Mouse (Mus musculus): Measurements from ENCODE around the gene Rps6ka5. TPM values are rescaled to one million over a fixed set of nuclear protein-coding genes. Genes with fewer than 3 reads are reported as not detected.
A peak's percentile ranks its signal among the peaks of the same experiment; 100 is the strongest.

The Rps6ka5 gene
- polyA plus RNA-seq, 1 experiment from 2014 or later: 5.2 TPM

DNA sequence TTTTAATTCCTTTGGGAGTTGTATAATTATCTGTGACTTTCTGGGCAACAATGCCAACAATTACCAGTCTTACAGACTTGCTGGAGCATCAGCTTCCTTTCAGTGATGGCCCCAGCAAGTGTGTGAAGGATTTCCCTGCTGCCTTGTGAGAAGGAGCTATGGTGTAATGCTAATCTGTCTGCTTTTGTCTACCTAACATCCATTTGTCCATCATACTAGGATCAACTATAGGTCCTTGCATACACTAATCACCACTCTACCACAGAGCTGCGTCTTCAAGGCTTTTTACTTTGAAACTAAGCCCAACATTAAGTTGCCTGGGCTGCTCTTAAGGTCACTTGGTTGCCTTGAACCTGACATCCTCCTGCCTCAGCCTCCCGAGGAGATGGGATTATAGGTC lies 112.9 kb downstream of the Rps6ka5 start:
- Histone ChIP-seq H3K36me3 (ENCODE audit: control insufficient read depth, insufficient read depth, low read length) (no peaks in the 10 kb centered on the region), H3K9ac (ENCODE audit: low read length) (no peak overlapping the region), H3K27me3 (ENCODE audit: control insufficient read depth, insufficient read depth, low read length) (no peaks in the 10 kb centered on the region), H3K4me2 (ENCODE audit: low read depth, severe bottlenecking) (no peak overlapping the region), H3K27ac (replicated peaks; ENCODE audit: low read depth, low read length) (no peak overlapping the region), H3K9me3 (ENCODE audit: control insufficient read depth, low read length) (no peaks in the 10 kb centered on the region), H3K4me1 (ENCODE audit: control insufficient read depth, insufficient read depth, low read length) (no peaks in the 10 kb centered on the region), H3K4me3 (ENCODE audit: low read depth, low read length) (no peak overlapping the region)
- 73% methylated on average over 2 of the region's 2 CpGs for WGBS
- ATAC-seq (ENCODE audit: insufficient number of reproducible peaks, low FRiP score, low TSS enrichment, low read depth): no peak
- DNase-seq (ENCODE audit: low spot score): no peak

DNA sequence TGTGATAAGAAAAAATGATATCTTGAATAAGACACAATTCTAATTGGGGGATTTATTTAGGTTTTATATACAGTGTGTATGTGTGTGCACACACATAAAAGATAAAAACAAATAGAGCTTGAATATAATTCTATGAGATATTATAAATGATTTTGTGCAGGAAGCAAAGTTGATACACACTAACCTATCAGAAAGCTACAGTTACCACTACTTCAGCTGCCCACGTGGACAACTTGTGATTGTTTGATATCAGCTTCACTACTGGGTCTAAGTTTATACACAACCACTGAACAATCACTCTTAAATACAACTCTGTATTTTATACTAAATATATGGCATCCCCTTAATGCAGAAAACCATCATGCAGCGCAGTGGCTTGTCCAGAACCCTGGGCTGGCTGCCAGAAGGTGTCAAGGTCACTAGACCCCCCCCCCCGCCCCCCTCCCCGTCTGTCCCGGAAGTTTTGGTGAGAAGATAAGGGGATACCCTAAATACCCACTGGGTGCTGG lies 113.5 kb downstream of the Rps6ka5 start:
- H3K36me3 ChIP-seq (ENCODE audit: control insufficient read depth, insufficient read depth, low read length): no peaks in the 10 kb centered on the region
- no peak overlapping the region for H3K4me3 ChIP-seq (ENCODE audit: low read depth, low read length)
- no peaks in the 10 kb centered on the region for H3K9me3 ChIP-seq (ENCODE audit: control insufficient read depth, low read length)
- H3K27ac ChIP-seq (replicated peaks; ENCODE audit: low read depth, low read length): no peak overlapping the region
- WGBS: 85% methylated on average over 5 of the region's 5 CpGs
- no peak overlapping the region for H3K9ac ChIP-seq (ENCODE audit: low read length)
- no peak overlapping the region for H3K4me2 ChIP-seq (ENCODE audit: low read depth, severe bottlenecking)
- no peak for ATAC-seq (ENCODE audit: insufficient number of reproducible peaks, low FRiP score, low TSS enrichment, low read depth)
- H3K27me3 ChIP-seq (ENCODE audit: control insufficient read depth, insufficient read depth, low read length): no peaks in the 10 kb centered on the region
- no peak for DNase-seq (ENCODE audit: low spot score)
- no peaks in the 10 kb centered on the region for H3K4me1 ChIP-seq (ENCODE audit: control insufficient read depth, insufficient read depth, low read length)

DNA sequence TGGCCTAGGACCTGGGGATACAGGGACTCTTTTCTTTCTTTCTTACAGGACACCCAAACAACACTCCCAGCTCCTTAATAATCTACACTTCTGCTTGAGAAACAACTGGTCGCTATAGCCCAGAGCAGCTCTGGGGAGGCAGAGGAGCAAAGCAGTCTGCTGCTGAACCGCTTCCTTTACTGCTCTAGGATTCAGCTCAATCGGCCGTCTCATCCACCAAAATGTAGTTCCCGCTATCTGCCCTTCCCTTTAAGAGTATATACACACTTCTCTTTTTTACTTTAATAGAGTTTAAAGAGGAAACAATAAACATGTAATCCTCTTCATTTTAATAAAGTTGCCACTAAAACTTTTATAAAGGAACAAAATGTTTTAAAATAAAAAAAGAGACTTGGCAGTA lies 117.0 kb downstream of the Rps6ka5 start:
- Histone ChIP-seq H3K9me3 (ENCODE audit: control insufficient read depth, low read length) (no peaks in the 10 kb centered on the region), H3K4me1 (ENCODE audit: control insufficient read depth, insufficient read depth, low read length) (no peaks in the 10 kb centered on the region), H3K27ac (replicated peaks; ENCODE audit: low read depth, low read length) (no peak overlapping the region), H3K4me2 (ENCODE audit: low read depth, severe bottlenecking) (no peak overlapping the region), H3K9ac (ENCODE audit: low read length) (no peak overlapping the region), H3K36me3 (ENCODE audit: control insufficient read depth, insufficient read depth, low read length) (no peaks in the 10 kb centered on the region), H3K27me3 (ENCODE audit: control insufficient read depth, insufficient read depth, low read length) (no peaks in the 10 kb centered on the region), H3K4me3 (ENCODE audit: low read depth, low read length) (no peak overlapping the region)
- DNase-seq (ENCODE audit: low spot score) (no peak), ATAC-seq (ENCODE audit: insufficient number of reproducible peaks, low FRiP score, low TSS enrichment, low read depth) (no peak)
- 81% methylated on average over 5 of the region's 5 CpGs for WGBS

DNA sequence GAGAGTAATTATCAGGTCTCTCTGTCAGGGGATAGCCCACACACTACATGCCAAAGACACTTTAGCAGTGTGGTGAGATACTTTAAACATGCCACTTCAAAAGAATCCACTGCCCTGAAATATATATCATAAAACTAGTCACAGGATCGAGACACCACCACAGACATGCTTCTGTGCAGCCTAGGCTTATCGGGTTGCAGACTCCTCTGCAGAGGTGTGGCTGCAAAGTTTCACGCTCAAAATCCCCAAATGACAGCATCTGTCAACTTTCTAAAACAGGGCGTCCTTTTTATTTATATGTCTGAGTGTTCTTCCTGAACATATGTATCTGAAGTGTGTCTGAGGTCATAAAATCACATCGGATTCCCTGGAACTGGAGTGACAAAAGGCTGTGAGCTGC lies 117.7 kb downstream of the Rps6ka5 start:
- Histone ChIP-seq H3K27me3 (ENCODE audit: control insufficient read depth, insufficient read depth, low read length) (no peaks in the 10 kb centered on the region), H3K4me2 (ENCODE audit: low read depth, severe bottlenecking) (no peak overlapping the region), H3K27ac (replicated peaks; ENCODE audit: low read depth, low read length) (no peak overlapping the region), H3K9ac (ENCODE audit: low read length) (no peak overlapping the region), H3K4me3 (ENCODE audit: low read depth, low read length) (no peak overlapping the region), H3K36me3 (ENCODE audit: control insufficient read depth, insufficient read depth, low read length) (no peaks in the 10 kb centered on the region), H3K9me3 (ENCODE audit: control insufficient read depth, low read length) (no peaks in the 10 kb centered on the region), H3K4me1 (ENCODE audit: control insufficient read depth, insufficient read depth, low read length) (no peaks in the 10 kb centered on the region)
- no peak for DNase-seq (ENCODE audit: low spot score)
- 62% methylated on average over 5 of the region's 5 CpGs for WGBS
- no peak for ATAC-seq (ENCODE audit: insufficient number of reproducible peaks, low FRiP score, low TSS enrichment, low read depth)

DNA sequence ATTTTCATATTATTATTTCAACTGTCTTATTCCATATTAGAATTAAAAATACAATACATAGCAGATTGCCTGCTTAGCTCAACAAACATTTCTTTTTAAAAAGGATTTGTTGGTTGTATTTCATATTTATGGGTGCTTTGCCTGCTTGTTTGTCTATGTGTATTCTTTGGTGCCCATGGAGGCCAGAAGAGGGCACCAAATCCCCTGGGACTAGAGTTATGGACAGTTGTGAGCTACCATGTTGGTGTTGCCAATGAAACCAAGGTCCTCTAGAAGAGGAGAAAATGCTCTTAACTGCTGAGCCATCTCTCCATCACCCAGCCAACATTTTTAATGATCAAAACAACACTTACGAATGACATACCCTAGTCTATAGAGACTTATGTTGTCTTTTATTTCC lies 120.0 kb downstream of the Rps6ka5 start:
- ATAC-seq (ENCODE audit: insufficient number of reproducible peaks, low FRiP score, low TSS enrichment, low read depth): no peak
- no peak overlapping the region for H3K27ac ChIP-seq (replicated peaks; ENCODE audit: low read depth, low read length)

DNA sequence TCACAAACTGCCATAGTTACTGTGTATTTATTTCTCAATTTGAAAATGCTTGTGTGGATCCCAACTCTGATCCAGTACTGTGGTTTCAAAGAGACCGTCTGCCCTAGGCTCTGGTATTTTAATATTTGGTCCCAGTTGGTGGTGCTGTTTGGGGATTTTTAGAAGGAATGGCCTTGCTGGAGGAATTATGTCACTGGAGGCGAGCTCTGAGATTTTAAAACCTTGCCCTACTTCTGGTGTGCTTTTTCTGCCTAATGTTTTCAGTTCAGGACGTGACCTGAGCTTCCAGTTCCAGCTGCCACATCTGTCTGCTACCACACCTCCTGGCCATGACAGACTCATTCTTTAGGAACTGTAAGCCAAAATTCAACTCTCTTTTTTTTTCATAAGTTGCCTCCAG lies 121.2 kb downstream of the Rps6ka5 start:
- no peak overlapping the region for H3K4me3 ChIP-seq (ENCODE audit: low read depth, low read length)
- DNase-seq (ENCODE audit: low spot score) (no peak), ATAC-seq (ENCODE audit: insufficient number of reproducible peaks, low FRiP score, low TSS enrichment, low read depth) (no peak)
- no peaks in the 10 kb centered on the region for H3K4me1 ChIP-seq (ENCODE audit: control insufficient read depth, insufficient read depth, low read length)
- no peaks in the 10 kb centered on the region for H3K36me3 ChIP-seq (ENCODE audit: control insufficient read depth, insufficient read depth, low read length)
- H3K4me2 ChIP-seq (ENCODE audit: low read depth, severe bottlenecking): no peak overlapping the region
- no peaks in the 10 kb centered on the region for H3K9me3 ChIP-seq (ENCODE audit: control insufficient read depth, low read length)
- WGBS: 78% methylated on average over 3 of the region's 3 CpGs
- no peak overlapping the region for H3K27ac ChIP-seq (replicated peaks; ENCODE audit: low read depth, low read length)
- no peak overlapping the region for H3K9ac ChIP-seq (ENCODE audit: low read length)
- H3K27me3 ChIP-seq (ENCODE audit: control insufficient read depth, insufficient read depth, low read length): no peaks in the 10 kb centered on the region

More for the DNA sequence above, 120.0 kb downstream of the Rps6ka5 start:
- no peak overlapping the region for H3K4me3 ChIP-seq (ENCODE audit: low read depth, low read length)
- H3K4me2 ChIP-seq (ENCODE audit: low read depth, severe bottlenecking): no peak overlapping the region
- no peak overlapping the region for H3K9ac ChIP-seq (ENCODE audit: low read length)
- H3K9me3 ChIP-seq (ENCODE audit: control insufficient read depth, low read length): no peaks in the 10 kb centered on the region
- 91% methylated on average over 1 of the region's 1 CpGs for WGBS
- no peaks in the 10 kb centered on the region for H3K4me1 ChIP-seq (ENCODE audit: control insufficient read depth, insufficient read depth, low read length)
- no peaks in the 10 kb centered on the region for H3K27me3 ChIP-seq (ENCODE audit: control insufficient read depth, insufficient read depth, low read length)
- DNase-seq (ENCODE audit: low spot score): peak; percentile 34
- H3K36me3 ChIP-seq (ENCODE audit: control insufficient read depth, insufficient read depth, low read length): no peaks in the 10 kb centered on the region

DNA sequence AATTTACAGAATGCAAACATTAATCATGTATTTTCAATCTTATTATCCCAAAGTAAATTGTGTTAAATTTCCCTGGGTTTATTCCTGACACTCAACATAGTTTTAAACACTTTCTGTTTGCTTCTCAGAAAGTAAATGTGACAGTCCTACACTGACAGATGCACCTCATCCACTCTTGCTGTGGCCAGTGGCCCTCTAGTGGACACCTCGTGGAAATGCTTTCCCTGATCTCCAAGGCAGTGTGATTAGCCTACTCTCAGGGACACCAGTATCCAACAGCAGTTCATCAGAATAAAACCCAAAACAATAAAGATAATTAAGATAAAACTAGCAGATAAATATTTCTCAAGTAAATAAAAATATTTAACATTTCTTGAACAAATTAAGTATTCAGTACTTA lies 122.2 kb downstream of the Rps6ka5 start:
- peak; percentile 43 for DNase-seq (ENCODE audit: low spot score)
- Histone ChIP-seq H3K9ac (ENCODE audit: low read length) (no peak overlapping the region), H3K4me3 (ENCODE audit: low read depth, low read length) (no peak overlapping the region), H3K9me3 (ENCODE audit: control insufficient read depth, low read length) (no peaks in the 10 kb centered on the region), H3K27me3 (ENCODE audit: control insufficient read depth, insufficient read depth, low read length) (no peaks in the 10 kb centered on the region), H3K4me2 (ENCODE audit: low read depth, severe bottlenecking) (no peak overlapping the region), H3K27ac (replicated peaks; ENCODE audit: low read depth, low read length) (no peak overlapping the region), H3K36me3 (ENCODE audit: control insufficient read depth, insufficient read depth, low read length) (no peaks in the 10 kb centered on the region), H3K4me1 (ENCODE audit: control insufficient read depth, insufficient read depth, low read length) (no peaks in the 10 kb centered on the region)
- ATAC-seq (ENCODE audit: insufficient number of reproducible peaks, low FRiP score, low TSS enrichment, low read depth): no peak
- WGBS: 0% methylated on average over 1 of the region's 1 CpGs

DNA sequence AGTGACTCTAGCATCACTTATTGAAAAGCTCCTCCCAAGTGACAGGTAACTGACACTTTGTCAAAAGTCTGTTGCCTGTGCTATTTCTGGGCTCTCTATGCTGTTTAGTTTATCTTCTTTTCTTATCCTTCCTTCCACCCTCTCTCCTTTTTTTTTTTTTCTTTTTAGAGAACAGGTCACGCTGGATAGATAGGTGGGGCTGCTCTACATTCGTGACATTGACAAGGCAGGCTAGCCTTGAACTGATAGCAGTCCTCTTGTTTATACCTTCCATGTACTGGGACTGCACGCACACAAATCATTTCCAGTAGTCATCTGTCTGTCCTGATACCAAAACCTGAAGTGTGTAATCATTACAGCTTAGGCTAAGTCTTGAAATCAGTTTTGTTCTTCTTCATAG lies 132.1 kb downstream of the Rps6ka5 start:
- Histone ChIP-seq H3K4me2 (ENCODE audit: low read depth, severe bottlenecking) (no peak overlapping the region), H3K27ac (replicated peaks; ENCODE audit: low read depth, low read length) (no peak overlapping the region), H3K36me3 (ENCODE audit: control insufficient read depth, insufficient read depth, low read length) (no peaks in the 10 kb centered on the region), H3K4me3 (ENCODE audit: low read depth, low read length) (no peak overlapping the region), H3K27me3 (ENCODE audit: control insufficient read depth, insufficient read depth, low read length) (no peaks in the 10 kb centered on the region), H3K9me3 (ENCODE audit: control insufficient read depth, low read length) (no peaks in the 10 kb centered on the region), H3K4me1 (ENCODE audit: control insufficient read depth, insufficient read depth, low read length) (no peaks in the 10 kb centered on the region), H3K9ac (ENCODE audit: low read length) (no peak overlapping the region)
- WGBS: 90% methylated on average over 3 of the region's 3 CpGs
- ATAC-seq (ENCODE audit: insufficient number of reproducible peaks, low FRiP score, low TSS enrichment, low read depth): no peak
- DNase-seq (ENCODE audit: low spot score): no peak

DNA sequence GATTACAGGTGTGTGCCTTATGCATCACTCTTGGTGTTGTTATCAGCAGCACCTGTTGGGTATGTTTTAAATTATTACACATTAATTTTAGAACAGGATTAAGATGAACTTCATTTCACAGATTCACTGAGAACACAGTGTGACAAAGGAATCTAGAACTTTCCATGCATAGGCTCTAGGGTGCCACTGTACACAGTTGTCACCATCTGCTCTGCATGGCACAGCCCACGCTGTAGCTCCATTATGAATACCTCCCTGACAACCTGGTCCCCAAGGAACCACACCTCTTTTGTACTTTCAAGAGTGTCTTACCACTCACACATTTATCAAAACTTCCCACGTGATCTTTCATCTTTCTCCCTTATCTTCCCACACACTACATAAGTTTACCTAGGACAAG lies 140.2 kb downstream of the Rps6ka5 start:
- Histone ChIP-seq H3K9me3 (ENCODE audit: control insufficient read depth, low read length) (no peaks in the 10 kb centered on the region), H3K27me3 (ENCODE audit: control insufficient read depth, insufficient read depth, low read length) (no peaks in the 10 kb centered on the region), H3K27ac (replicated peaks; ENCODE audit: low read depth, low read length) (no peak overlapping the region), H3K4me1 (ENCODE audit: control insufficient read depth, insufficient read depth, low read length) (no peaks in the 10 kb centered on the region), H3K4me2 (ENCODE audit: low read depth, severe bottlenecking) (no peak overlapping the region), H3K36me3 (ENCODE audit: control insufficient read depth, insufficient read depth, low read length) (no peaks in the 10 kb centered on the region), H3K4me3 (ENCODE audit: low read depth, low read length) (no peak overlapping the region), H3K9ac (ENCODE audit: low read length) (no peak overlapping the region)
- DNase-seq (ENCODE audit: low spot score) (no peak), ATAC-seq (ENCODE audit: insufficient number of reproducible peaks, low FRiP score, low TSS enrichment, low read depth) (no peak)
- WGBS: 89% methylated on average over 2 of the region's 2 CpGs
